Mouse (Mus musculus) G1E (cell line): ENCODE results near the gene Pip5k1a. TPM values are rescaled to one million over a fixed set of nuclear protein-coding genes. Genes with fewer than 3 reads are reported as not detected.
"Not testable (repeated sequence)": the region's sequence is repeated elsewhere in the genome, so short reads cannot be mapped to it uniquely, and the experiment has no call there.

ENCODE experiments used
- ATAC-seq: 2 replicates; pipeline ENCODE4 v1.8.0; 2016; ENCODE audit warnings: mild to moderate bottlenecking; ENCODE audit not compliant: insufficient number of reproducible peaks, poor library complexity, low FRiP score, severe bottlenecking; ENCODE audit errors: extremely low read depth
- DNase-seq: peaks from one replicate; pipeline ENCODE4 v3.0.0; 2012; ENCODE audit warnings: low spot score
- H3K27me3 ChIP-seq: 2 replicates; pipeline ENCODE4 v1.6.1; 2012; ENCODE audit warnings: mild to moderate bottlenecking, low read length, inconsistent platforms; ENCODE audit not compliant: insufficient read depth
- H3K36me3 ChIP-seq: replicated peaks from 2 replicates; pipeline ENCODE3; 2012; ENCODE audit warnings: mild to moderate bottlenecking, inconsistent platforms
- H3K4me1 ChIP-seq: 2 replicates; pipeline ENCODE4 v1.6.1; 2012; ENCODE audit warnings: low read depth, low read length, inconsistent platforms, mixed read lengths; ENCODE audit not compliant: insufficient read depth
- H3K4me3 ChIP-seq: 2 replicates; pipeline ENCODE4 v1.5.1; 2012; ENCODE audit warnings: low read depth, mild to moderate bottlenecking, inconsistent platforms, low read length, moderate library complexity, mixed read lengths
- H3K9me3 ChIP-seq: replicated peaks from 2 replicates; pipeline ENCODE4 v1.6.1; 2012; ENCODE audit warnings: inconsistent platforms
- CTCF ChIP-seq: IDR thresholded peaks from 2 replicates; pipeline ENCODE4 v1.5.1; 2012; ENCODE audit warnings: low read depth, low read length, inconsistent platforms, mixed read lengths
- GATA1 ChIP-seq: IDR thresholded peaks from 2 replicates; pipeline ENCODE4 v1.6.1; 2012; ENCODE audit warnings: borderline replicate concordance, low read length, inconsistent platforms, mixed read lengths
- GATA2 ChIP-seq: IDR thresholded peaks from 2 replicates; pipeline ENCODE4 v1.6.1; 2012; ENCODE audit warnings: low read depth, low read length, inconsistent platforms, borderline replicate concordance
- POLR2AphosphoS5 ChIP-seq: IDR thresholded peaks from 2 replicates; pipeline ENCODE4 v1.6.1; 2012; ENCODE audit warnings: low read depth, low read length, inconsistent platforms; ENCODE audit not compliant: insufficient replicate concordance
- TAL1 ChIP-seq: conservative IDR thresholded peaks from 2 replicates; pipeline ENCODE4 v1.6.1; 2012; ENCODE audit warnings: low read depth, low read length, inconsistent platforms, mixed read lengths
- polyA plus RNA-seq: library from polyadenylated mRNA; stranded (reverse); fragments of >175 nt; gene quantifications from 2 replicates; pipeline ENCODE4 v1.2.3, GENCODE M21; 2012
- total RNA-seq, 2 experiments: library from RNA; stranded (forward) in 1 of 2; stranded (reverse) in 1 of 2; fragments of 200-1000 nt in 1 of 2; fragments of >200 nt in 1 of 2; fragmentation: Nextera tagmentation in 1 of 2; gene quantifications; 2 replicates each; pipeline ENCODE4 v1.2.3; 2014 to 2017

The Pip5k1a gene
- total and polyA plus RNA-seq, 3 experiments, result 30.0 to 67.6 (median 40.1) TPM

DNA sequence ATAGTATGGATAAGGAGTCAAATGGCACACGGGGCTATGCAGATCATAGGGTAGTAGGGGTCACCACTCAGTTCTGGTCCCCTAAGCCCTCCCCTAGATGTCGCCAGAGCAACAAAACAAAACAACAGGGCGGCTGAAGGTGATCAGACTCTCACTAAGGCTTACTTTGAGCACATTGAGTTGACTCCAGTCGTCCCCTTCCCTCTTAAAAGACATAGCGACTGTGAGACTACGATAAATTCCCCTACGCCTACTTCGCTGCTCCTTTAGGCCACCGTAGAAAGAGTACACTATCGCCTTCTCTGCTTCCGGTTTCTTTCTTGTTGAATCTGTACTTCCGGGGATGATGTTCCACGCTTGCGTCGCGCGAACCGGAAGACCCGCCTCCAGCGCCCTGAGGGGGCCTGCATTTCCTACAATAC lies 27.0 kb upstream of the Pip5k1a start, which contains the start of the genes Scnm1 and Lysmd1:
TSS of gene Scnm1 (minus strand) at position 332 of the 422 bp plus-strand sequence.
TSS of gene Lysmd1 (plus strand) at position 409 of the 422 bp plus-strand sequence.
- H3K36me3 ChIP-seq, result peaks cover 58% of the 10 kb centered on the region
- ATAC-seq, result peak; percentile 89

GRCm38 (mm10) chr3:95133176-95133575 lies 26.4 kb upstream of the Pip5k1a start:
- Histone ChIP-seq H3K9me3 (no peaks in the 10 kb centered on the region), H3K4me3 (peak overlapping the region; percentile 72), H3K27me3 (no peaks in the 10 kb centered on the region), H3K4me1 (peaks cover 40% of the 10 kb centered on the region), H3K36me3 (peaks cover 62% of the 10 kb centered on the region)
- DNase-seq (no peak), ATAC-seq (no peak)
- no peak for TF ChIP-seq POLR2AphosphoS5
- TF ChIP-seq CTCF, result no peak
- no peak for TF ChIP-seq TAL1
- TF ChIP-seq GATA1, result no peak
- no peak for TF ChIP-seq GATA2

More for the DNA sequence above, 27.0 kb upstream of the Pip5k1a start, which contains the start of the genes Scnm1 and Lysmd1:
- peaks cover 40% of the 10 kb centered on the region for H3K4me1 ChIP-seq
- peak; percentile 79 for DNase-seq
- TF ChIP-seq GATA1 (no peak), GATA2 (no peak), POLR2AphosphoS5 (no peak), CTCF (no peak), TAL1 (no peak)
- H3K9me3 ChIP-seq, result no peaks in the 10 kb centered on the region
- H3K27me3 ChIP-seq, result no peaks in the 10 kb centered on the region
- H3K4me3 ChIP-seq, result peak within 1 kb of the TSS; percentile 72

GRCm38 (mm10) chr3:95132389-95132788 lies 25.7 kb upstream of the Pip5k1a start:
- DNase-seq, result not testable (repeated sequence)

GRCm38 (mm10) chr3:95130081-95130480 lies 23.4 kb upstream of the Pip5k1a start:
- ATAC-seq, result no peak
- H3K36me3 ChIP-seq, result peaks cover 71% of the 10 kb centered on the region

More at GRCm38 (mm10) chr3:95132389-95132788, 25.7 kb upstream of the Pip5k1a start:
- H3K9me3 ChIP-seq, H3K27me3 ChIP-seq, ATAC-seq, H3K4me3 ChIP-seq: not testable (repeated sequence)
- peaks cover 64% of the 10 kb centered on the region for H3K36me3 ChIP-seq
- peaks cover 40% of the 10 kb centered on the region for H3K4me1 ChIP-seq

DNA sequence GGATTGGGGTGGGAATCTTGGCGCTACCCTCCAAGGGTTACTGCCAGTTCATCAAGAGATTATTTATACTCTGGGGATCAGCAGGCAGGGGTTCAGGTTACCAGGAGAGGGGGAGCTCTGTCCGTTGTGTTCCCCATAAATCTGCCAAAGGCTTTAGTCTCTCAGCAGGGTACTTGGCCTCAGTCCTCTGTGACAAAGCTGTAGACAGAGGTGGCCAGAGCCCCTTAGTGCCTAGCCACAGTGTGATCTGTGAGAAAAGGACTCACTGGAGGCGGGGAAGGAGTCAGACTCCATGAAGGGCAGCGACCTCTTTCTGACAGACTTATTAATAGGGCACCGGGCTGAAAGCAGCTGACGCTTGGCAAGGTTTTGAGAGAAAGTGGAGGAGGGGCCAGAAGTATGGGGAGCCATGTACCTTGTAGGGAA lies 22.5 kb upstream of the Pip5k1a start:
- TF ChIP-seq TAL1 (no peak), GATA1 (no peak), CTCF (no peak), POLR2AphosphoS5 (no peak), GATA2 (no peak)
- no peak overlapping the region for H3K4me3 ChIP-seq
- peaks cover 25% of the 10 kb centered on the region for H3K4me1 ChIP-seq
- no peak for DNase-seq
- no peaks in the 10 kb centered on the region for H3K27me3 ChIP-seq
- no peaks in the 10 kb centered on the region for H3K9me3 ChIP-seq
- ATAC-seq, result no peak
- peaks cover 79% of the 10 kb centered on the region for H3K36me3 ChIP-seq

More at GRCm38 (mm10) chr3:95130081-95130480, 23.4 kb upstream of the Pip5k1a start:
- Histone ChIP-seq H3K4me1 (peaks cover 21% of the 10 kb centered on the region), H3K27me3 (no peaks in the 10 kb centered on the region), H3K9me3 (no peaks in the 10 kb centered on the region), H3K4me3 (no peak overlapping the region)
- TF ChIP-seq GATA1 (no peak), CTCF (no peak), POLR2AphosphoS5 (no peak), GATA2 (no peak), TAL1 (no peak)
- DNase-seq, result no peak

DNA sequence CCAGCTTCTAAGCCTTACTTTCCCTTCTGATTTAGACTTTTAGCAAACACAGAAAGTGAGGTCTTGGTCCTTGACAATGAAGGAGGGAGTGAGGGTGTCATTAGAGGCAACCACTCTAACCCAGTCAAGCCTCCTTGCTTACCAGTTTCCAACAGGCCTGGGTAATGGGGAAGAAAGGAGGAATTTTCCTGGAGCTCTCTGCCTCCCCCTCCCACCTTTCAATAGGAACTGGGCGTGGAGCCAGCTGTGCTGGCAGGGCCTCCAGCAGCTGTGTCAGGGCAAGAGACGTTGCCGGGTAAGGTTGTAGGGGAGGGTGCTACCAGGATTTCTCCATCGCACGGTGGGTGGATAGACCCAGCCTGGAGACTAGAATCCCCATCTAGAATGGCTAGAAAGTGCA lies 18.2 kb upstream of the Pip5k1a start:
- Histone ChIP-seq H3K4me3 (no peak overlapping the region), H3K4me1 (peaks cover 13% of the 10 kb centered on the region), H3K27me3 (no peaks in the 10 kb centered on the region), H3K9me3 (no peaks in the 10 kb centered on the region), H3K36me3 (peaks cover 90% of the 10 kb centered on the region)
- DNase-seq (no peak), ATAC-seq (no peak)
- TF ChIP-seq CTCF (no peak), GATA1 (no peak), TAL1 (no peak), GATA2 (no peak), POLR2AphosphoS5 (no peak)

- ATAC-seq (peak; percentile 15; the same call in 1 of the 2 replicates), DNase-seq (peak; percentile 48)
- Histone ChIP-seq H3K4me1 (peaks cover 8% of the 10 kb centered on the region), H3K9me3 (no peaks in the 10 kb centered on the region), H3K36me3 (peaks cover 90% of the 10 kb centered on the region), H3K4me3 (no peak within 1 kb of the TSS), H3K27me3 (no peaks in the 10 kb centered on the region)
- TF ChIP-seq CTCF, result peak; percentile 91
- no peak for TF ChIP-seq POLR2AphosphoS5
- no peak for TF ChIP-seq TAL1
- no peak for TF ChIP-seq GATA2
- TF ChIP-seq GATA1, result no peak
Observed at GRCm38 (mm10) chr3:95124246-95124645, 17.5 kb upstream of the Pip5k1a start, which contains the start of gene Tmod4. Gene Tmod4 (plus strand): TSS chr3:95124476.
